Mouse (Mus musculus): Measurements from ENCODE around the gene Mat2a.

- TF ChIP-seq CTCF (IDR thresholded peaks at IDR 0.05): no peak
- no peak for TF ChIP-seq EP300 (IDR thresholded peaks at IDR 0.05)
These were observed 15.5 kb upstream of the Mat2a start for GRCm38 (mm10) chr6:72454833-72455373.

Measured in lung, postnatal 0 days (tissue).